Mouse (Mus musculus): ENCODE measurements around the gene Tank. TPM values are rescaled to one million over a fixed set of nuclear protein-coding genes. Genes with fewer than 3 reads are reported as not detected.
A peak's percentile ranks its signal among the peaks of the same experiment; 100 is the strongest.

Gene Tank
- 1,000 to 10,000 TPM in 8 of 26 experiments, 100 to 1,000 TPM in 17, 10 to 100 TPM in 1; 83.6 to 2,044 (median 390) TPM for total RNA-seq (2018; cell fraction: chromatin; rRNA removed)
- 100 to 1,000 TPM in 10 of 26 experiments, 10 to 100 TPM in 16; 41.8 to 248 (median 88.2) TPM for total RNA-seq (2018; cell fraction: cytosol; rRNA removed)
- total RNA-seq (2018; cell fraction: nucleus; rRNA removed): 1,000 to 10,000 TPM in 4 of 26 experiments, 100 to 1,000 TPM in 22; 138 to 1,332 (median 438) TPM
- 57.6 to 93.0 TPM (median 61.6 TPM) in 3 replicates for polyA plus RNA-seq (2018)

- peaks cover 42% of the 10 kb centered on the region for H3K79me2 ChIP-seq (ENCODE audit: inconsistent target)
- H3K27ac ChIP-seq: peak within 1 kb of the TSS; percentile 52
- 43% methylated on average over 10 of the region's 10 CpGs for WGBS (ENCODE audit: missing documents)
- H3K36me3 ChIP-seq (ENCODE audit: inconsistent target): no peaks in the 10 kb centered on the region
- peak within 1 kb of the TSS; percentile 34 for H3K4me3 ChIP-seq (ENCODE audit: inconsistent target)
Measured at GRCm38 (mm10) chr2:61578433-61578832, at the start of gene Tank. Gene Tank, plus strand, starts transcription at chr2:61578585.

GRCm38 (mm10) chr2:61532326-61532725, 46.1 kb upstream of the Tank start:
- Histone ChIP-seq H3K79me2 (ENCODE audit: inconsistent target) (no peaks in the 10 kb centered on the region), H3K36me3 (ENCODE audit: inconsistent target) (no peaks in the 10 kb centered on the region), H3K27ac (no peak overlapping the region), H3K4me3 (ENCODE audit: inconsistent target) (no peak overlapping the region)
- WGBS (ENCODE audit: missing documents): 17% methylated on average over 3 of the region's 3 CpGs

GRCm38 (mm10) chr2:61533131-61533530, 45.3 kb upstream of the Tank start:
- Histone ChIP-seq H3K4me3 (ENCODE audit: inconsistent target) (no peak overlapping the region), H3K36me3 (ENCODE audit: inconsistent target) (no peaks in the 10 kb centered on the region), H3K79me2 (ENCODE audit: inconsistent target) (no peaks in the 10 kb centered on the region), H3K27ac (no peak overlapping the region)
- 82% methylated on average over 2 of the region's 2 CpGs for WGBS (ENCODE audit: missing documents)

DNA sequence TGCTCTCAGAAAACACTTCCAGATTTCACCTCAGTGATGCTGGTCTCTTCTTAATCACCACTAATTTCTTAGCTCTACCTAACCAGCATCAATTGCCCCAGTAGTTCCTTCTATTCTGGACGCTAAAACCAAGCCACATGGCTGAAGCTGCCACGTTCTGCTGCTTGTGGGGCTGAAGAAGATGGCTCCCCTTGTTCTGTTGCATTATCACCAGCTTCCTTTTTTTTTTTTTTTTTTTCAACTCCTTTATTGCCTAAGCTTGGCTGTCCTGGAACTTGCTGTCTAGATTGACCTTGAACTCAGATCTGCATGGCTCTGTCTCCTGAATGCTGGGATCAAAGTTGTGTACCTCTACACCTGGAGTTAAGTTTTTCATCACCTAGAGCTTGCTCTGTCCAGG, 41.5 kb upstream of the Tank start:
- H3K36me3 ChIP-seq (ENCODE audit: inconsistent target): no peaks in the 10 kb centered on the region
- H3K4me3 ChIP-seq (ENCODE audit: inconsistent target): no peak overlapping the region
- H3K27ac ChIP-seq: no peak overlapping the region
- H3K79me2 ChIP-seq (ENCODE audit: inconsistent target): no peaks in the 10 kb centered on the region
- WGBS (ENCODE audit: missing documents): 48% methylated on average over 2 of the region's 2 CpGs

GRCm38 (mm10) chr2:61539378-61539777, 39.0 kb upstream of the Tank start:
- WGBS (ENCODE audit: missing documents): 61% methylated on average over 2 of the region's 2 CpGs
- H3K79me2 ChIP-seq (ENCODE audit: inconsistent target): no peaks in the 10 kb centered on the region
- H3K36me3 ChIP-seq (ENCODE audit: inconsistent target): no peaks in the 10 kb centered on the region
- no peak overlapping the region for H3K4me3 ChIP-seq (ENCODE audit: inconsistent target)
- no peak overlapping the region for H3K27ac ChIP-seq

GRCm38 (mm10) chr2:61542426-61542825, 36.0 kb upstream of the Tank start:
- Histone ChIP-seq H3K36me3 (ENCODE audit: inconsistent target) (no peaks in the 10 kb centered on the region), H3K79me2 (ENCODE audit: inconsistent target) (no peaks in the 10 kb centered on the region), H3K27ac (no peak overlapping the region), H3K4me3 (ENCODE audit: inconsistent target) (no peak overlapping the region)
- 91% methylated on average over 2 of the region's 2 CpGs for WGBS (ENCODE audit: missing documents)

GRCm38 (mm10) chr2:61545666-61546065, 32.7 kb upstream of the Tank start:
- Histone ChIP-seq H3K79me2 (ENCODE audit: inconsistent target) (no peaks in the 10 kb centered on the region), H3K27ac (no peak overlapping the region), H3K36me3 (ENCODE audit: inconsistent target) (no peaks in the 10 kb centered on the region), H3K4me3 (ENCODE audit: inconsistent target) (no peak overlapping the region)
- 57% methylated on average over 3 of the region's 3 CpGs for WGBS (ENCODE audit: missing documents)

GRCm38 (mm10) chr2:61548021-61548420, 30.4 kb upstream of the Tank start:
- no peaks in the 10 kb centered on the region for H3K79me2 ChIP-seq (ENCODE audit: inconsistent target)
- no peak overlapping the region for H3K4me3 ChIP-seq (ENCODE audit: inconsistent target)
- 79% methylated on average over 2 of the region's 2 CpGs for WGBS (ENCODE audit: missing documents)
- no peak overlapping the region for H3K27ac ChIP-seq
- no peaks in the 10 kb centered on the region for H3K36me3 ChIP-seq (ENCODE audit: inconsistent target)

DNA sequence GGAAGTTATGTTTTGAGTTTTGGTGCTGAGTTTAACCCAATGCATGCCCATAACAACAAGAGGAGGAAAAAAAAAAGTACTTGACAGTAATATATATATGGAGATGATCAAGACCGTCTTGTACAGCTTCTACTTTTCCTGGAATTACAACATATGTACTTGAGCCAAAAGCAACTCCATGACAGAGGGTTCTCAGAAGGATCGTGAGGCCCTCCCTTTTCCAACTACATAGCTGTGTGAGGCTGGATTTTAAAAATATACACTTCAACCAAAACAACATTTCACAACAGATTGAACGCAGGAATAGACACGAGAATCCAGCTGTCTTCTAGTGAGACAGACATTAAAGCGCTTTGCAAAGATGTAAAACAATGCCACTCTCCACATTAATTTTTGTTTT, 26.7 kb upstream of the Tank start:
- Histone ChIP-seq H3K79me2 (ENCODE audit: inconsistent target) (no peaks in the 10 kb centered on the region), H3K4me3 (ENCODE audit: inconsistent target) (no peak overlapping the region), H3K27ac (no peak overlapping the region), H3K36me3 (ENCODE audit: inconsistent target) (no peaks in the 10 kb centered on the region)
- WGBS (ENCODE audit: missing documents): 97% methylated on average over 5 of the region's 5 CpGs

DNA sequence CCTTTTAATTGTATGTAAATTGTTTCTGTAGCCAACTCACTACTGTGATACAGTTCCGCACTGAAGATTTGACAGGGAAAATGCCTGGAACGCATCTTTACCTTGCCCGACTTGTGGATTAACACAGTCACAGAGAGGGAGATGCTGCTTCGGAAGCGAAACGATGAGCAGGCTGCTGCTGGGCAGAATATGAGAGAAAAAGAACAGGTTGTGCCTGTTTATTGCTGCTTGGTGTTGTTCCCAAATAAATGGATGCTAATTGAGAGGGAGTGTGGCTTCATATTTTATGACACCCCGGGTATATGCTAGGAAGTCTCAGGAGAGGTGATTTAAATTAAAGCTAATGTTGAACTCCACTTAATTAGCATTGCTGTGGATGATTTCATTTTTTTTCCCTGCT, 23.0 kb upstream of the Tank start:
- 94% methylated on average over 7 of the region's 7 CpGs for WGBS (ENCODE audit: missing documents)
- Histone ChIP-seq H3K36me3 (ENCODE audit: inconsistent target) (no peaks in the 10 kb centered on the region), H3K4me3 (ENCODE audit: inconsistent target) (no peak overlapping the region), H3K27ac (no peak overlapping the region), H3K79me2 (ENCODE audit: inconsistent target) (no peaks in the 10 kb centered on the region)

DNA sequence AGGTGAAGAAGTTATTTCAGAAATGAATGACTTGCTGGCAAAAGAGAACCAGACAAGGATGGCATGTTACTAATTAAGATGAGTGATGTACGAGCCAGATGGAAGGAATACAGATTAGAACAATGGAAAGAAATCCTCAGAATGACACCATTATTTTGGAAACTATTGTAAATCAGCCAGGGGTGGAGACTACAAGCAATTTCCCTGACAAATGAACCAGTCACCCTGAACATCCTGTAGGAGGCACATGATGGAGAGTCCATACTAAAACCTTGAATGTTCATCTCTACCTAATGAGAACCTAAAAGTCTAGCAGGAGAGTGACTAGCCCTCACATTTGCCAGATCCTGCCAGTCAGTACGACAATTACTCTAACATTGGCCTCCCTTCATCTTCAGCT, 22.6 kb upstream of the Tank start:
- H3K36me3 ChIP-seq (ENCODE audit: inconsistent target): no peaks in the 10 kb centered on the region
- no peaks in the 10 kb centered on the region for H3K79me2 ChIP-seq (ENCODE audit: inconsistent target)
- WGBS (ENCODE audit: missing documents): 88% methylated on average over 2 of the region's 2 CpGs
- no peak overlapping the region for H3K27ac ChIP-seq
- no peak overlapping the region for H3K4me3 ChIP-seq (ENCODE audit: inconsistent target)

GRCm38 (mm10) chr2:61556639-61557038, 21.7 kb upstream of the Tank start:
- Histone ChIP-seq H3K79me2 (ENCODE audit: inconsistent target) (no peaks in the 10 kb centered on the region), H3K36me3 (ENCODE audit: inconsistent target) (no peaks in the 10 kb centered on the region), H3K4me3 (ENCODE audit: inconsistent target) (no peak overlapping the region), H3K27ac (no peak overlapping the region)
- WGBS (ENCODE audit: missing documents): 85% methylated on average over 3 of the region's 3 CpGs

DNA sequence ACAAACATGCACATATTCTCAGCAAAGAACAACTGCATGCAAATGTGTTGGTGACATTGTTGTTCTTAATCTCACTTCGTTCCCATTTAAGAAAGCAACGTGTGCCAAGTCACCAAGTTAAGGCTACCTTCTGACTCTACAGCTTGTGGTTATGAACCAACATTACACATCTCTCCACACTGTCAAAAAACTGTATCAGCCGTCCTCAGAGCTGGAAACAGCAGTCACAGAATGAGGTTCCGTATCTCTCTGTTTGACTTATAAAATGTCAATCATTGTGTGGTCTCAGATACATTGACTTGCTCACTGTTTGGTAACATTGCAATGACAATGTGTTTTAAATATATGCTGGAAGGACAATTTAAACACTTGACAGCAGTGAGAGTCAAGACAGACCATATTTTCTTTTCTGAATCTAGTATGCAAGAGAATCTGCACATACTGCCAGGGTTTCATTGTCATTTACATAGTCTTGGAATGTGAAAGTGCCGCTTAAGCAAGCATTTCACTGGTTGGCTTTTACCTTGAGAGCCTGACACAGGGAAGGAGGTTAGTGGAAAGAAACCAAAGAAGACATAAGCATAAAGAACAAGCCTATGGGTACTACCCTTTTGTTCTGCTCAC, 20.4 kb upstream of the Tank start:
- H3K36me3 ChIP-seq (ENCODE audit: inconsistent target): no peaks in the 10 kb centered on the region
- no peaks in the 10 kb centered on the region for H3K79me2 ChIP-seq (ENCODE audit: inconsistent target)
- H3K4me3 ChIP-seq (ENCODE audit: inconsistent target): no peak overlapping the region
- H3K27ac ChIP-seq: no peak overlapping the region
- whole genome bisulfite sequencing (ENCODE audit: missing documents): 86% methylated on average over 5 of the region's 5 CpGs

DNA sequence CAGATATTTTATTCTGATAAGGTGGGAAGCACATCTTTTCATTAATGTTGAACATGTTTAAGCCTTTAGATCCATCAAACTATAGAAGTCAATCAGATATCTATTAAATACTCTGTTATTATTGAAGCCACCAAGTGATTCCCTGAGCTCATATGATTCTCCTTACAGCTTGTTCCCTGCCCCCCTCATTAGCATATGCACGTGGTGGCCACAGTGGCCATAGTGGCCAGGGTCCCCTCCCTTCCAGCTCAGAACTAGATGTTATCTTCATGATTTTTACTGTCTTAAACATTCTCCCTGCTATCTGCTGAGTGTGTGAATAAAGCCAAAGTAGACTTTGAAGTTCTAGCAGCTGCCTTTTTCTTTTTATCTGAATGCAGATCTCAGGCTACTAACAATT, 17.3 kb upstream of the Tank start:
- Histone ChIP-seq H3K4me3 (ENCODE audit: inconsistent target) (no peak overlapping the region), H3K79me2 (ENCODE audit: inconsistent target) (no peaks in the 10 kb centered on the region), H3K27ac (no peak overlapping the region), H3K36me3 (ENCODE audit: inconsistent target) (no peaks in the 10 kb centered on the region)
- 50% methylated on average over 1 of the region's 1 CpGs for WGBS (ENCODE audit: missing documents)

- Histone ChIP-seq H3K79me2 (ENCODE audit: inconsistent target) (no peaks in the 10 kb centered on the region), H3K4me3 (ENCODE audit: inconsistent target) (no peak overlapping the region), H3K27ac (no peak overlapping the region), H3K36me3 (ENCODE audit: inconsistent target) (no peaks in the 10 kb centered on the region)
- 71% methylated on average over 6 of the region's 6 CpGs for WGBS (ENCODE audit: missing documents)
Measured at GRCm38 (mm10) chr2:61563202-61563601, 15.2 kb upstream of the Tank start.

All from macrophage (primary cell).